Mouse (Mus musculus) skeletal muscle tissue, adult 2 months (tissue): ENCODE measurements around the gene Hdac8.

Experiments
- DNase-seq: peaks from one replicate; pipeline ENCODE4 v3.0.0-alpha.2; 2012; ENCODE audit warnings: low read depth, low spot score

Gene Hdac8

GRCm38 (mm10) chrX:102339396-102340155 is 165.6 kb downstream of the Hdac8 start:
- DNase-seq: no peak

GRCm38 (mm10) chrX:102319696-102320095 is 185.5 kb downstream of the Hdac8 start:
- peak; percentile 27 for DNase-seq

- no peak for DNase-seq
These were observed 185.9 kb downstream of the Hdac8 start for GRCm38 (mm10) chrX:102319252-102319651.

GRCm38 (mm10) chrX:102318782-102319181 is 186.4 kb downstream of the Hdac8 start:
- DNase-seq: no peak

GRCm38 (mm10) chrX:102311119-102311518 is 194.0 kb downstream of the Hdac8 start:
- DNase-seq: no peak

- DNase-seq: no peak
These were observed 197.6 kb downstream of the Hdac8 start for GRCm38 (mm10) chrX:102307511-102307910.

- DNase-seq: no peak
These were observed 199.4 kb downstream of the Hdac8 start for GRCm38 (mm10) chrX:102305806-102306205.

GRCm38 (mm10) chrX:102304914-102305313 is 200.2 kb downstream of the Hdac8 start:
- DNase-seq: no peak

- no peak for DNase-seq
These were observed 202.7 kb downstream of the Hdac8 start for GRCm38 (mm10) chrX:102302476-102302875.

GRCm38 (mm10) chrX:102284889-102285288 is 220.3 kb downstream of the Hdac8 start:
- no peak for DNase-seq

GRCm38 (mm10) chrX:102262620-102263345 is 242.4 kb downstream of the Hdac8 start:
- DNase-seq: no peak

- no peak for DNase-seq
These were observed 245.4 kb downstream of the Hdac8 start for GRCm38 (mm10) chrX:102259772-102260171.

- no peak for DNase-seq
These were observed 251.3 kb downstream of the Hdac8 start for GRCm38 (mm10) chrX:102253892-102254291.

GRCm38 (mm10) chrX:102251937-102252860 is 253.0 kb downstream of the Hdac8 start, which contains the start of gene Cited1:
Gene Cited1, minus strand, starts transcription at chrX:102252181.
- no peak for DNase-seq

GRCm38 (mm10) chrX:102251221-102251936 is 253.8 kb downstream of the Hdac8 start:
- no peak for DNase-seq

GRCm38 (mm10) chrX:102250891-102251170 is 254.3 kb downstream of the Hdac8 start:
- no peak for DNase-seq

GRCm38 (mm10) chrX:102250150-102250890 is 254.8 kb downstream of the Hdac8 start:
- no peak for DNase-seq

GRCm38 (mm10) chrX:102244334-102244733 is 260.8 kb downstream of the Hdac8 start:
- no peak for DNase-seq
